In the genomic region with DNA sequence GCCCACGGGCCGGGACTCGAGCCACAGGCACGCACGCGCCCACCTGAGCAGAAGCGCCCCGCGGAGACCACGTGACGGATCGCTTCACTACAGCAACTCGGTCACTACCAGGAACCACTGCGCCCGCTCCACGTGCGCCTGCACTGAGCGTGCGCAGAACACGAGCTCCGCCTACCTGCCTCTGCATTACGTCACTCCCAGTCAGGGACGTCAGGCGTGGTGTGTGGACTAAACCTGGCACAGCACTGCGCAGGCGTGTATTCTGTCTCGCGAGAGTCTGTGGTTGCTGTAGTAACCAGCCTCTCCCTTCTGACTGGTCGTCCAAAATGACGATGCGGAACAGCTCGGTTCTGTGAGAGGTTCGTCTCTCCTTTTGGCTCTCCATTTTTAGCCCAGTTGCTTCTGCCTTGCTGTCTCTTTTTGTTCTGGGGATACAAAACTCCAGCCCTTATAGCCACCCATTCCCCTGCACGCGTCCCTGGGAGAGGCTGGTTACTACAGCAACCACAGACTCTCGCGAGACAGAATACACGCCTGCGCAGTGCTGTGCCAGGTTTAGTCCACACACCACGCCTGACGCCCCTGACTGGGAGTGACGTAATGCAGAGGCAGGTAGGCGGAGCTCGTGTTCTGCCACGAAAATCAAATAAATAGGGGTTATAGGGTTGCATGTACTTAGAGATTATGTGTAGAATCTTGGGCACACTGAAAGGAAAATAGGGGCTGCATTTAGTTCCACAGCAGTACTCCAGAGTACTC, we compare ENCODE assay signal across 8 mouse cellular contexts. TPM values are rescaled to one million over a fixed set of nuclear protein-coding genes. Genes with fewer than 3 reads are reported as not detected.
A peak's percentile ranks its signal among the peaks of the same experiment; 100 is the strongest.
DNase-seq lines count a peak whose midpoint lies in the region; ATAC-seq lines count a peak whose summit lies in the region.

Gene Rpp38, minus strand, starts transcription at position 160 of the 759 bp plus-strand sequence.

- peak; percentile 76 for ATAC-seq in common myeloid progenitor, adult 5-6 weeks (replicated peaks; ENCODE audit: low read depth, poor library complexity, severe bottlenecking)
- ATAC-seq in megakaryocyte progenitor cell, adult 5-6 weeks (replicated peaks; ENCODE audit: poor library complexity) = peak; percentile 77

- DNase-seq in ZHBTc4 (ENCODE audit: low read depth, low spot score) = peak; percentile 99
- peak; percentile 97 for DNase-seq in gastrocnemius, adult 8-10 months (ENCODE audit: low spot score in 2 of 2)
- peak; percentile 98 for DNase-seq in induced T-regulatory cell, adult 2 months (ENCODE audit: low read depth)
- DNase-seq in left cerebral cortex, adult 9 months (ENCODE audit: low spot score in 2 of 2) = peak; percentile 99
- peak; percentile 97 for DNase-seq in right cerebral cortex, postnatal 14 days
- peak; percentile 98 for DNase-seq in urinary bladder, postnatal 36 days (ENCODE audit: low spot score in 2 of 2)

RNA-seq across cellular contexts. Expression of gene Rpp38, which starts in this region (rescaled TPM):
- total RNA-seq in common myeloid progenitor, adult 5-6 weeks (2017) = 8.6 and 15.4 TPM in 2 replicates
- total RNA-seq in gastrocnemius, adult 8-10 months (2022) = 1 to 10 TPM; 5.3 to 9.1 (median 6.3) TPM
- 19.4 and 27.5 TPM in 2 replicates for total RNA-seq in megakaryocyte progenitor cell, adult 5-6 weeks (2015)
- total RNA-seq in megakaryocyte progenitor cell, adult 5-6 weeks (2017) = 5.8 and 13.1 TPM in 2 replicates

Comparison
In these comparisons a context has a peak if more than half of its experiments do, and no peak if none do; other contexts are left out.
1. Peak in every context shown above with its lines: DNase-seq and ATAC-seq.